Mouse (Mus musculus) neural tube, embryonic 14.5 days (tissue): Measurements from ENCODE around the gene Sarnp. TPM values are rescaled to one million over a fixed set of nuclear protein-coding genes. Genes with fewer than 3 reads are reported as not detected.

Experiments
- ATAC-seq: fragments of 200-750 bp; cut with Nextera tagmentation; 2 replicates; pipeline ENCODE4 v1.8.0; 2017; ENCODE audit warnings: low read depth, mild to moderate bottlenecking, moderate TSS enrichment, moderate library complexity
- H3K27ac ChIP-seq: fragments of 300-500 bp; sonication (generic); 2 replicates; pipeline ENCODE4 v1.5.1; 2014; ENCODE audit warnings: low read depth, mild to moderate bottlenecking, control low read depth, low read length, moderate library complexity, mixed read lengths
- H3K27me3 ChIP-seq: fragments of 300-500 bp; sonication (generic); 2 replicates; pipeline ENCODE4 v1.6.1; 2014; ENCODE audit warnings: low read length; ENCODE audit not compliant: control insufficient read depth, insufficient read depth
- H3K36me3 ChIP-seq: fragments of 300-500 bp; sonication (generic); 2 replicates; pipeline ENCODE4 v1.6.1; 2014; ENCODE audit warnings: low read length, mixed read lengths; ENCODE audit not compliant: control insufficient read depth, insufficient read depth
- H3K4me1 ChIP-seq: fragments of 300-500 bp; sonication (generic); 2 replicates; pipeline ENCODE4 v1.6.1; 2014; ENCODE audit warnings: low read length; ENCODE audit not compliant: control insufficient read depth, insufficient read depth
- H3K4me2 ChIP-seq: fragments of 300-500 bp; sonication (generic); 2 replicates; pipeline ENCODE4 v1.6.1; 2014; ENCODE audit warnings: mild to moderate bottlenecking, low read depth, low read length, control low read depth
- H3K4me3 ChIP-seq: fragments of 300-500 bp; sonication (generic); 2 replicates; pipeline ENCODE4 v1.5.1; 2014; ENCODE audit warnings: low read depth, low read length, control low read depth, mixed read lengths
- H3K9ac ChIP-seq: fragments of 300-500 bp; sonication (generic); replicated peaks from 2 replicates; pipeline ENCODE4 v1.6.1; 2014; ENCODE audit warnings: low read depth, mild to moderate bottlenecking, control low read depth, low read length, mixed read lengths
- H3K9me3 ChIP-seq: fragments of 300-500 bp; sonication (generic); 2 replicates; pipeline ENCODE4 v1.6.1; 2016; ENCODE audit warnings: low read length; ENCODE audit not compliant: control insufficient read depth
- WGBS: fragments of 180-500 bp; shearing (Covaris S2); extraction: QIAGEN DNeasy Blood & Tissue Kit; methylation state at CpG from one replicate; pipeline ENCODE4 v1.1.7; 2014; 5-methylcytosine and 5-hydroxymethylcytosine counted together
- polyA plus RNA-seq: library from polyadenylated mRNA; unstranded; fragments of >200 nt; fragmentation: Nextera tagmentation; extraction: Ambion mirVana; gene quantifications from 2 replicates; pipeline ENCODE4 v1.2.1, GENCODE M21; 2014

The Sarnp gene
- polyA plus RNA-seq, 1 experiment from 2014 or later = 146 TPM

DNA sequence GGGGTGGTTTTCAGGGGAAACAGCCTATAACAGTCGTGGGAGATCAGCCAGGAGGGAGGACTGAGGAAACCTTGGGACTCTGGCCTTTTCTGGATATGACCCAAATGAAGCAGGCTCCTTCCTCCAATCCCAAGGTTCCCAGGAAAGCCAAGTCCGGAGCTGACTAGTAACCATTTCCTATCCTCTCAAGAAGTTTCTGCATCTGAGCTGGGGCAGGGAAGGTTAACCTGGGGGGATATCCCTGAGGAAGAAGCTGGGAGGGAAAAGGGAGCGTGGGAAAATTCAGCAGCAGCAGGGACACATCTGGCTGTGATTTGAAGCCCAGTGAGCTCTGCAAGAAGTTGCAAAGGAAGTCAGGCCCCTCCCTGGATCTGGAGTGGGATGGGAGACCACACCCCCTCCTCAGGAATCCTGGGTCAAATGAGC is 103.6 kb downstream of the Sarnp start:
- Histone ChIP-seq H3K4me3 (no peak overlapping the region), H3K36me3 (no peaks in the 10 kb centered on the region), H3K9ac (no peak overlapping the region), H3K9me3 (no peaks in the 10 kb centered on the region), H3K27ac (no peak overlapping the region), H3K4me2 (no peak overlapping the region; the same call in 1 of the 2 replicates), H3K27me3 (no peaks in the 10 kb centered on the region), H3K4me1 (peaks cover 22% of the 10 kb centered on the region)
- ATAC-seq = no peak
- 85% methylated on average over 3 of the region's 3 CpGs for WGBS

DNA sequence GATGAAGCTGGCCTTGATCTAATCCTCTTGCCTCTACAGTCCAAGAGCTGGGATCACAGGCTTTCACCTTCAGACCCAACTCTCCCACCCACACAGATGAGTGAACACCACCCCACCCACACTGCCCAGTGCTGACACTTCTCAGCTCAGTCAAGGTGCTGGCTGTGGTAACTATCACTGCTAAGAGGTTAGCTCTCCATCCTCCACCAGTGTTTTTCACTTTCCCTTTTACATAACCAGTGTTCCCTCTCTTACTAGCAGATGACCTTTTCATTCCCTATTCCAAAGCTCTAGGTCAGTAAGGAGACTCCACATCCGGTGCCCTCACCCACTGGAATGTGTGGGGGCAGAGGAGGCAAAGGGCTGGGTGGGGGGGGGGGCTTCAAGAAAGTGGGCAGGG is 104.1 kb downstream of the Sarnp start:
- H3K9ac ChIP-seq = no peak overlapping the region
- peaks cover 22% of the 10 kb centered on the region for H3K4me1 ChIP-seq
- H3K9me3 ChIP-seq = no peaks in the 10 kb centered on the region
- H3K27ac ChIP-seq = no peak overlapping the region
- ATAC-seq = no peak
- WGBS = 87% methylated on average over 1 of the region's 1 CpGs
- no peaks in the 10 kb centered on the region; the same call in 1 of the 2 replicates for H3K27me3 ChIP-seq
- no peak overlapping the region; the same call in 1 of the 2 replicates for H3K4me2 ChIP-seq
- no peaks in the 10 kb centered on the region for H3K36me3 ChIP-seq
- no peak overlapping the region for H3K4me3 ChIP-seq

DNA sequence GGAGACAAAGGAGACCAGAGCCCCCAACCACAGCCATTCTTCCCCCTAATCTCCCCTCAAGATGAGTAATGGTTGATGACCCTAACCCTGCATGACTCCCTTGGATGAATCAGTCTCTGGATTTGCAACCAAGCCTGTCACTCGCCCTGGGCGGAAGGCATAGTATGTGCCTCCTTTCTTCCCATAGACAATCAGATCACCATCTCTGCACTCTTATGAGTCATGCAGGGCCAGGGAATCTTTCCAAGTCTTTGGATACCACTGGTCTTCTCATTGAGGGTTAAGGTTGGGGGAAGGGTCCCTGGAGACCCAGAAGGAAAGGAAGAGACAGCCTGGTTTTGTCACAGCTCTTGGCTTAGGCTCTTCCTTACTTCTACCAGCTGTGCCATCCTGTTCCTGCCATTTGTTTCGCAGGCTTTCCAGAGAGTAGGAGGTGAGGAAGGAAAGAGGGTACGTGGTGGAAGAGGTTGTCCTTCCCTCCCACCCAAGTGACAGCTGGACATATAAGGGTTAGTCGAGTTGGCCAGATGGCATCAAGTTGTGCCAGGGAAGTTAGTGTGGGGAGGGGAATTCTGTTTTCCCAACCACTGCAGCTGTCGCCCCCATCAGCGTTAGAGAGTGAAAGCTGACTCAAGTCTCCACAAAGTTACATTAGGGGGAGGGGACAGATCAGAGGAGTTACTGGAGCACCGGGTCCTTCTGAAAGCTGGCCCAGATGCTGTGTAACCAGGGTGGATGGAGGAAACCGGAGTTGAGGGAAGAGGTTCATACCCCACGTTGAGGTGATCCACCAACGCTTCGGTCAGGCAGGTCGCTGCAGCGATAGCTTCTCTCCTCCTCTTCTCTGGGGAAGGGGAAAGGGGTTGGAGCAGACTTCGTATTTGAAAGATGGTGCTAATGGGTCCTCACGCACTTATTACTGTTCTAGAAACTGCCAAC is 105.0 kb downstream of the Sarnp start:
- no peaks in the 10 kb centered on the region for H3K9me3 ChIP-seq
- H3K36me3 ChIP-seq = no peaks in the 10 kb centered on the region
- WGBS = 71% methylated on average over 16 of the region's 16 CpGs
- peak overlapping the region; percentile 67 for H3K4me3 ChIP-seq
- H3K4me2 ChIP-seq = peak overlapping the region; percentile 75
- ATAC-seq = no peak
- no peak overlapping the region for H3K9ac ChIP-seq
- H3K4me1 ChIP-seq = peaks cover 22% of the 10 kb centered on the region
- H3K27ac ChIP-seq = peak overlapping the region; percentile 85; the same call in 1 of the 2 replicates
- H3K27me3 ChIP-seq = no peaks in the 10 kb centered on the region; the same call in 1 of the 2 replicates

DNA sequence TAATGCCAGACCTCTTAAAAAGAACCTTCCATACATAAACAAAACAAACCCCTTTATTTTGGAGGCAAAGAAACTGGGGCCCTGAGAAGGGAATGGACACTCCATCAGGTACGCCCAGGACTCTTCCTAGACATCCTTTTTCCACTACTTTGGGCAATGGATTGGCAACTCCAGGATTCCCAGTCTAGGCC is 105.6 kb downstream of the Sarnp start, which contains the start of gene Rdh5:
Gene Rdh5, minus strand, starts transcription at position 67 of the 191 bp plus-strand sequence.
- H3K27ac ChIP-seq = peak within 1 kb of the TSS; percentile 85
- H3K4me1 ChIP-seq = peaks cover 22% of the 10 kb centered on the region
- no peaks in the 10 kb centered on the region; the same call in 1 of the 2 replicates for H3K27me3 ChIP-seq
- peak within 1 kb of the TSS; percentile 64 for H3K9ac ChIP-seq
- ATAC-seq = no peak
- H3K36me3 ChIP-seq = no peaks in the 10 kb centered on the region
- H3K4me3 ChIP-seq = peak within 1 kb of the TSS; percentile 67
- no peaks in the 10 kb centered on the region for H3K9me3 ChIP-seq
- H3K4me2 ChIP-seq = peak within 1 kb of the TSS; percentile 75
- WGBS = 9% methylated on average over 1 of the region's 1 CpGs

DNA sequence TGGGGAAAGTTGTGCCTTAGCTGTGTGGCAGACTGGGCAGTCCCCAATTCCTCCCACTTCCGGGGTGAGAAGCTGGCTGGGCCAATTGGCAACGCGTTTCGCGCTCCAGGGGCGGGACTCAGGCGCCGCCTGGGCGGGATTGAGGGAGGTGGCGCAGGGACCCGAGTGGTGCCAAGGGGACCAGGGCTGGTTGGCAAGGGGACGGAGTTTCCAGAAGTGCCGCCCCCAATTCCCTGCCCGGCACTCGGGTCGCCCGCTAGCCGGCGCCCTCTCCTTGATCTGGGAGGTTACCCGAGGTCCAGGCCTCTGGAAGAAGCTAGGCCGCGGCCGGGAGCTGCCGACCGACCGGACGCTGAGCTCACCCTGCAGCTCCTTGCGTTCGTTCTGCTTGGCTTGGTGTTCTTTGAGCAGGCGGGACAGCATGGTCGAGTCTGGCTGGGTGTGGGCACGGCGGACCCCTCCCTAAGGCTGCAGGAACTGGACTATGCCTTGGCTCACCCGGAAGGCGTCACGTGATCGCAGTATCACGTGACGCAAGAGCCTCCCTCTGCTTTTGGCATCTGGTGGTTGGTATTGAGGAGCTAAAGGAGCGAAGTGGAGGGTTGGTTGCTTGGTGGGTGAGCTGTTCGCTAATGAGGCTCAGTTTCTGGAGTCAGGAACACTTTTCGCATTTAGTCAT is 106.0 kb downstream of the Sarnp start:
- peak; percentile 96 for ATAC-seq
- H3K27ac ChIP-seq = peak overlapping the region; percentile 85
- H3K9me3 ChIP-seq = no peaks in the 10 kb centered on the region
- peaks cover 22% of the 10 kb centered on the region for H3K4me1 ChIP-seq
- H3K36me3 ChIP-seq = no peaks in the 10 kb centered on the region
- H3K27me3 ChIP-seq = no peaks in the 10 kb centered on the region; the same call in 1 of the 2 replicates
- WGBS = under 1% methylated on average over 42 of the region's 42 CpGs
- H3K9ac ChIP-seq = peak overlapping the region; percentile 64
- peak overlapping the region; percentile 67 for H3K4me3 ChIP-seq
- H3K4me2 ChIP-seq = peak overlapping the region; percentile 75

DNA sequence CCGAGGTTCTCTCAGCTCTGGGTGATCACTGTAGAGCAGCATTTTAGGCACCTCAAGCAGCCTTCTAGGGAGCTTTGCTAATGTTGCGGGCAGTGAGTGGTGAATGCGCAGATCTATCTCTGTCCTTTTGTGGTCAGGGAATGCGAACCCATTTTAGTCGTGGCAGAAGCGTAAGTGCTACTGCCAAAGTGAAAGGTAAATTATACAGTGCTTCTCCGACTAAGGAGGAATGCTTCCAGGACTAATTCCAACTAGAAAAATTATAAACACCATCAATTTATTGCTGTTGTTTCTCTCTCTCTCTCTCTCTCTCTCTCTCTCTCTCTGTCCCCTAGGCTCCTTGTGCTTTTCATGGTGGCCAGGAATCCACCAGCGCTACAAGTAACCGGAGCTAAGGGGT is 106.8 kb downstream of the Sarnp start, which contains the start of gene Bloc1s1:
Gene Bloc1s1, minus strand, starts transcription at position 101 of the 400 bp plus-strand sequence.
- H3K9ac ChIP-seq = peak within 1 kb of the TSS; percentile 64
- H3K27me3 ChIP-seq = peaks cover 3% of the 10 kb centered on the region; the same call in 1 of the 2 replicates
- H3K27ac ChIP-seq = peak within 1 kb of the TSS; percentile 85
- no peaks in the 10 kb centered on the region for H3K9me3 ChIP-seq
- no peak for ATAC-seq
- H3K4me3 ChIP-seq = peak within 1 kb of the TSS; percentile 67
- no peaks in the 10 kb centered on the region for H3K36me3 ChIP-seq
- H3K4me2 ChIP-seq = peak within 1 kb of the TSS; percentile 75
- H3K4me1 ChIP-seq = peaks cover 19% of the 10 kb centered on the region
- 58% methylated on average over 9 of the region's 9 CpGs for WGBS

Other genes with a start within 250 kb of the Sarnp start
- gene Erbb3, start 227.7 kb upstream of the Sarnp start, polyA plus RNA-seq = 1.4 and 6.0 TPM in 2 replicates
- gene Rps26, start 190.6 kb upstream of the Sarnp start, polyA plus RNA-seq = 454 and 493 TPM in 2 replicates
- gene Ikzf4, start 171.3 kb upstream of the Sarnp start, polyA plus RNA-seq = 20.3 and 22.9 TPM in 2 replicates
- 13.1 and 14.6 TPM in 2 replicates for gene Suox, start 143.3 kb upstream of the Sarnp start, polyA plus RNA-seq
- gene Rab5b, start 121.1 kb upstream of the Sarnp start, polyA plus RNA-seq = 87.4 and 98.6 TPM in 2 replicates
- gene Pmel, start 113.1 kb upstream of the Sarnp start, polyA plus RNA-seq = 0.63 and 0.99 TPM in 2 replicates
- gene Cdk2, start 112.3 kb upstream of the Sarnp start, polyA plus RNA-seq = 8.6 and 15.9 TPM in 2 replicates
- gene Dgka, start 72.5 kb upstream of the Sarnp start, polyA plus RNA-seq = 7.8 and 9.2 TPM in 2 replicates
- 36.0 and 41.9 TPM in 2 replicates for gene Pym1, start 69.4 kb upstream of the Sarnp start, polyA plus RNA-seq
- 0.70 and 0.71 TPM in 2 replicates for gene Mmp19, start 26.4 kb upstream of the Sarnp start, polyA plus RNA-seq
- 35.6 and 42.1 TPM in 2 replicates for gene Dnajc14, start 13.3 kb upstream of the Sarnp start, polyA plus RNA-seq
- 13.9 and 16.6 TPM in 2 replicates for gene Tmem198b, start 13.0 kb upstream of the Sarnp start, polyA plus RNA-seq
- gene Ormdl2, start 4.3 kb downstream of the Sarnp start, polyA plus RNA-seq = 21.2 and 21.9 TPM in 2 replicates
- gene Gdf11, start 74.4 kb downstream of the Sarnp start, polyA plus RNA-seq = 8.2 and 8.6 TPM in 2 replicates
- gene Cd63, start 83.7 kb downstream of the Sarnp start, polyA plus RNA-seq = 146 and 210 TPM in 2 replicates
- 18.4 and 19.7 TPM in 2 replicates for gene Rdh5, start 105.6 kb downstream of the Sarnp start, polyA plus RNA-seq
- 258 and 280 TPM in 2 replicates for gene Bloc1s1, start 106.7 kb downstream of the Sarnp start, polyA plus RNA-seq
- gene Itga7, start 116.5 kb downstream of the Sarnp start, polyA plus RNA-seq = 3.3 and 10.3 TPM in 2 replicates
- not detected in 2 replicates for gene Mettl7b, start 143.7 kb downstream of the Sarnp start, polyA plus RNA-seq
- not detected in 2 replicates for gene Olfr9, start 172.1 kb downstream of the Sarnp start, polyA plus RNA-seq
- not detected in 2 replicates for gene Olfr763, start 193.5 kb downstream of the Sarnp start, polyA plus RNA-seq
- not detected in 2 replicates for gene Olfr764-ps1, start 222.6 kb downstream of the Sarnp start, polyA plus RNA-seq
- not detected in 2 replicates for gene Olfr765, start 232.7 kb downstream of the Sarnp start, polyA plus RNA-seq